Mouse (Mus musculus): ENCODE results near the gene Ubr2. TPM values are rescaled to one million over a fixed set of nuclear protein-coding genes. Genes with fewer than 3 reads are reported as not detected.
A peak's percentile ranks its signal among the peaks of the same experiment; 100 is the strongest.

The Ubr2 gene
- total and polyA plus RNA-seq, 3 experiments = 29.8 to 86.1 (median 63.9) TPM

DNA sequence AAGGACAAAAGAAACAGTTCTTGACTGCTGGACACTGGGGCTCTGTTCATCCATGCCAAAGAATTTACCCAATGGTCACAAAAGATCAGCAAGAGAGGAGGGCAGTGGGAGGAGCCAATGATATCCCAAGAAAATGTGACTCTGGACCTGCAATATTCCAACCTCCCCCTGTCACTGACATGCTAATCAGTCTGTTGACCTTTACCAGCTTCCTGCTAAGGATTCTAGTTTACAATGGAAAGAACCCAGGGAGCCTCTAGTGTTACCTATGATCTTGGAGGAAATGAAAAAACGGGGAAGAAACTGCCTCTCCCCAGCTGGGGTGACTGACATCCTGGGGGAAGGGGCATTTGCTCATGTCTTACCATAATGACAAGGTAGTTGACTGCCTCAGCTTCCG lies 109.4 kb downstream of the Ubr2 start:
- H3K27me3 ChIP-seq (ENCODE audit: control insufficient read depth, insufficient read depth, low read length) = no peaks in the 10 kb centered on the region
- no peaks in the 10 kb centered on the region for H3K79me2 ChIP-seq (replicated peaks; ENCODE audit: control insufficient read depth, insufficient read depth, low read length)
- H3K27ac ChIP-seq = no peak overlapping the region
- DNase-seq = no peak
- no peak overlapping the region for H3K4me3 ChIP-seq
- no peaks in the 10 kb centered on the region for H3K36me3 ChIP-seq (ENCODE audit: control insufficient read depth, insufficient read depth, low read length)
- no peak for TF ChIP-seq EP300 (IDR thresholded peaks at IDR 0.05; ENCODE audit: insufficient read depth, low read depth, low read length)
- TF ChIP-seq POLR2A (IDR thresholded peaks at IDR 0.05; ENCODE audit: insufficient read depth, low read depth, low read length) = no peak
- TF ChIP-seq CTCF (IDR thresholded peaks at IDR 0.05) = no peak
- peaks cover 2% of the 10 kb centered on the region for H3K4me1 ChIP-seq (ENCODE audit: control insufficient read depth, insufficient read depth, low read length)
- 74% methylated on average over 2 of the region's 2 CpGs for WGBS
- H3K9ac ChIP-seq (ENCODE audit: low read depth, low read length) = no peak overlapping the region
- intact Hi-C loops (cut with DNase I) = no loop called here

DNA sequence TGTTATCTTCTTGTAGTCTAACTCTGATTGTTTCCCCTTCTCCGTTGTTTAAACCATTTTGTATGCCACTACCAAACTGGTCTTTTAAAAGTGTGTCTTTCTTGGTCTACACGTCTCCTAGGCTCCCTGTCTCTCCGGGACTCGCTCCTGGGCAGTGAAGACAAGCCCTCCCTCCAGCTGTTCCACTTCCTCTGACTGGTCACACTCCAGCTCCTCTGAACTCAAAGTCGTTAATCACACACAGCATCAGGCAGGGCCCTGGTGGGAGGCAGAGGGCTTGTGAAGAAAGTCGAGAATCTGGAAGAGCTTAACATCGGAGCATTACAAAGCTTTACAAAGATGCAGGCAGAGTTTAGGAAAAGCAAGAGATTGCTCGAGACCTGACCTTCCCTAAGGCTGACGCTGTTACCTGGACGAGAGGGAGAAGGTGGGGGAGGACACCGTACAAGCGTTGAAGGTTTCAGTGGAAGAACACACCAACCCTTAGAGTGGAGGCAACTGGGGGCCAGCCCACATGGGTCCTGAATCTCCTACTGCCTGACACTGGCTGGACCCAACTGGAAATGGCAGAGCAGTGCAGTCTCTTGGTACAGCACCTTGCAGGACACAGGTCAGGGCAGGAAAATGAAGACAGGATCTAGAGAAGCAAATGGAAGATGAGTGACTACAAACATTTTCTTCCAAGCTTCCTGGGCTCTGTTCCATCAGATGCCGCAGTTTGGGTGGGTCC lies 113.0 kb downstream of the Ubr2 start:
- no peak for DNase-seq
- WGBS = 54% methylated on average over 13 of the region's 13 CpGs
- TF ChIP-seq POLR2A (IDR thresholded peaks at IDR 0.05; ENCODE audit: insufficient read depth, low read depth, low read length) = no peak
- no peak for TF ChIP-seq EP300 (IDR thresholded peaks at IDR 0.05; ENCODE audit: insufficient read depth, low read depth, low read length)
- no peak for TF ChIP-seq CTCF (IDR thresholded peaks at IDR 0.05)
- intact Hi-C loops (cut with DNase I) = no loop called here
- Histone ChIP-seq H3K36me3 (ENCODE audit: control insufficient read depth, insufficient read depth, low read length) (peaks cover under 1% of the 10 kb centered on the region; the same call in 1 of the 2 replicates), H3K4me1 (ENCODE audit: control insufficient read depth, insufficient read depth, low read length) (peaks cover 6% of the 10 kb centered on the region), H3K4me3 (no peak overlapping the region), H3K27ac (no peak overlapping the region), H3K79me2 (replicated peaks; ENCODE audit: control insufficient read depth, insufficient read depth, low read length) (no peaks in the 10 kb centered on the region), H3K9ac (ENCODE audit: low read depth, low read length) (no peak overlapping the region), H3K27me3 (ENCODE audit: control insufficient read depth, insufficient read depth, low read length) (no peaks in the 10 kb centered on the region)

DNA sequence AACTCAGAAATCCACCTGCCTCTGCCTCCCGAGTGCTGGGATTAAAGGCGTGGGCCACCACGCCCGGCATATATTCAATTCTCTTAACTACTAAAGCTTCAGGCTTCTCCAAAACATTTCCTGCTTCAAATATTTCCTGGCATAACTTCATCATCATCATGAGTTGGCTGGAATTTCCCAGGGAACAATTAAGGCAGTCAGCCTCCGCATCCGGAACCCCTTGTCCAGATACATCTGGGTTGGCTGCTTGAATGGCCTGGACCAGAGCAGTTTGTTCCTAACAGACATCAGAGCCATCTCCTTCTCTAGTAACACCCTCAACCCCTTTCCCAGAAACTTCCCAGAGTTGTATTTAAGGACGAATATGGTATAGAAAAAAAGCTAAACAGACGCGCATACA lies 114.9 kb downstream of the Ubr2 start:
- peaks cover 7% of the 10 kb centered on the region for H3K36me3 ChIP-seq (ENCODE audit: control insufficient read depth, insufficient read depth, low read length)
- no peak overlapping the region for H3K4me3 ChIP-seq
- TF ChIP-seq CTCF (IDR thresholded peaks at IDR 0.05) = no peak
- TF ChIP-seq EP300 (IDR thresholded peaks at IDR 0.05; ENCODE audit: insufficient read depth, low read depth, low read length) = 0 out of 2 replicates have a peak, but pooled peaks have one; percentile 63
- intact Hi-C loops (cut with DNase I) = no loop called here
- no peak overlapping the region for H3K9ac ChIP-seq (ENCODE audit: low read depth, low read length)
- WGBS = 57% methylated on average over 9 of the region's 9 CpGs
- H3K27me3 ChIP-seq (ENCODE audit: control insufficient read depth, insufficient read depth, low read length) = no peaks in the 10 kb centered on the region
- no peak overlapping the region for H3K27ac ChIP-seq
- no peaks in the 10 kb centered on the region for H3K79me2 ChIP-seq (replicated peaks; ENCODE audit: control insufficient read depth, insufficient read depth, low read length)
- DNase-seq = peak in 1 of 2 experiments; percentile 47
- peaks cover 9% of the 10 kb centered on the region for H3K4me1 ChIP-seq (ENCODE audit: control insufficient read depth, insufficient read depth, low read length)

DNA sequence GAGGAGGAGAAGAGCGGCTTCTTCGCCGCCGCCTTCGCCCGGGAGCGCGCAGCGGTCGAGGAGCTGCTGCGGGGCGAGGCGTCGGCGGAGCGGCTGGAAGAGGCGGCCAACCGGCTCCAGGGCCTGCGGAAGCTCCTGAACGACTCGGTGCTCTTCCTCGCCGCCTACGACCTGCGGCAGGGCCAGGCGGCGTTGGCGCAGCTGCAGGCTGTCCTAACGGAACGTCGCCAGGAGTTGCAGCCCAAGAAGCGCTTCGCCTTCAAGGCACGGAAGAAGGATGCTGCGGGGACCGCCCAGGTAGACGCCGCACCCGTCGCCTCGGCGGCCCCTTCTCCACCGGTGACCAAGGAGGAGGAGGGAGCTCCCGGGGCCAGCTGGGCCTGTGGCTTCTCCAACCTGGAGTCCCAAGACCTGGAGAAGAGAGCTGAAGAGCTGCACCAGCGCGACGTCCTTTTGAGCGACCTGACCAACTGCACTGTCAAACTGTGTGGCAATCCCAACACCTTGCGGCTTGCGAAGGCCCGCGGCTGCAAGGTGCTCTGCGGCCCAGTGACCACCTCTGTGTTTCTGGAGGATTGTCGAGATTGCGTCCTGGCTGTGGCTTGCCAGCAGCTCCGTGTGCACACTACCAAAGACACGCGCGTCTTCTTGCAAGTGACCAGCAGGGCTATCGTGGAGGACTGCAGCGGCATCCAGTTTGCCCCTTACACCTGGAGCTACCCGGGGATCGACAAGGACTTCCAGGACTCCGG lies 119.3 kb downstream of the Ubr2 start:
- peak overlapping the region; percentile 94 for H3K4me3 ChIP-seq
- intact Hi-C loops (cut with DNase I) = loop anchor here (1.0 kb wide), 2 partner anchors 36 to 109 kb away; partner anchors contain the start of gene Rpl7l1
- DNase-seq = peak in 1 of 2 experiments; percentile 72
- peaks cover 9% of the 10 kb centered on the region for H3K4me1 ChIP-seq (ENCODE audit: control insufficient read depth, insufficient read depth, low read length)
- H3K9ac ChIP-seq (ENCODE audit: low read depth, low read length) = peak overlapping the region; percentile 88
- H3K27me3 ChIP-seq (ENCODE audit: control insufficient read depth, insufficient read depth, low read length) = no peaks in the 10 kb centered on the region
- no peak for TF ChIP-seq CTCF (IDR thresholded peaks at IDR 0.05)
- no peak for TF ChIP-seq EP300 (IDR thresholded peaks at IDR 0.05; ENCODE audit: insufficient read depth, low read depth, low read length)
- TF ChIP-seq POLR2A (IDR thresholded peaks at IDR 0.05; ENCODE audit: insufficient read depth, low read depth, low read length) = no peak
- H3K27ac ChIP-seq = peak overlapping the region; percentile 95
- under 1% methylated on average over 60 of the region's 64 CpGs for WGBS
- H3K36me3 ChIP-seq (ENCODE audit: control insufficient read depth, insufficient read depth, low read length) = peaks cover 7% of the 10 kb centered on the region
- H3K79me2 ChIP-seq (replicated peaks; ENCODE audit: control insufficient read depth, insufficient read depth, low read length) = no peaks in the 10 kb centered on the region

DNA sequence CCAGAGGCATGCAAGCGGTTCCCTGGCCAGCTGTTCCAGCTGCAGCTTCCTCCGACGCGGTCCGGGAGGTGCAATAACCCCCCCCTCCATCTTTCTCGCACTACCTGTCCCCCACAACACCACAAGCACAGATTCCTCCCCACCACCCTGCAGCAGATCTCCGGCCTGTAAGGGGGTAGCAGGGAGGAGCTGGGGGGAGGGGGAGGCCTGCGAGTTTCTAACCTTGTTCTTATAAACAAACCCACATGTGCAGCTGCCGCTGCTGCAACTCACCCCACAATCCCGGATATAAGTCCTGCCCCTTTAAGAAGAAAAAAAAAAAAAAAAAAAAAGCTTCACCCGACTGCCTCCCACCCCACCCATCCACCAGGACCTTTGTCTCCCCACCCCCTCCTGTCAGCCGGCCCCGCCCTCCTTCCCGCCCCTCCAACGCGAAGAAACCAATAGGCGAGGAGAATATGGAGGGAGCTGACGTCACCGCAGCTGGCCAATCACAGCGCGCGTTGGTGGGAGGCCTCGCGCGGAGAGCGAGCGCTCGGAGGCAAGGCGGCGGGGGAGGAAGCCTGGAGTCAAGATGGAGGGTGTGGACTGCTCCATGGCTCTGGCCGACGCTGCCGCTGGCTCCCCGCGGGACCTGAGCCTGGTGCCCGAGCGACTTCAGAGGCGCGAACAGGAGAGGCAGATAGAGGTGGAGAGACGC lies 120.1 kb downstream of the Ubr2 start, which contains the start of gene Tbcc:
TSS of gene Tbcc (plus strand) at position 569 of the 700 bp plus-strand sequence.
- Histone ChIP-seq H3K36me3 (ENCODE audit: control insufficient read depth, insufficient read depth, low read length) (peaks cover 7% of the 10 kb centered on the region), H3K79me2 (replicated peaks; ENCODE audit: control insufficient read depth, insufficient read depth, low read length) (no peaks in the 10 kb centered on the region), H3K4me1 (ENCODE audit: control insufficient read depth, insufficient read depth, low read length) (peaks cover 9% of the 10 kb centered on the region), H3K27me3 (ENCODE audit: control insufficient read depth, insufficient read depth, low read length) (no peaks in the 10 kb centered on the region), H3K9ac (ENCODE audit: low read depth, low read length) (peak within 1 kb of the TSS; percentile 92), H3K27ac (peak within 1 kb of the TSS; percentile 96), H3K4me3 (peak within 1 kb of the TSS; percentile 94)
- 0% methylated on average over 40 of the region's 40 CpGs for WGBS
- intact Hi-C loops (cut with DNase I) = loop anchor here (1.0 kb wide), 2 partner anchors 35 to 108 kb away; partner anchors contain the start of gene Rpl7l1
- DNase-seq = peak; percentile 96 to 97
- TF ChIP-seq EP300 (IDR thresholded peaks at IDR 0.05; ENCODE audit: insufficient read depth, low read depth, low read length) (peak; percentile 46), POLR2A (IDR thresholded peaks at IDR 0.05; ENCODE audit: insufficient read depth, low read depth, low read length) (peak; percentile 97), CTCF (IDR thresholded peaks at IDR 0.05) (no peak)

Measured in heart, adult 2 months (tissue).